Mouse (Mus musculus) layer of hippocampus, postnatal 10 days (tissue): Measurements from ENCODE around the gene Trim32. TPM values are rescaled to one million over a fixed set of nuclear protein-coding genes. Genes with fewer than 3 reads are reported as not detected.

Experiments
- DNase-seq, 2 experiments: peaks; one replicate each; pipeline ENCODE4 v3.0.0; 2021; ENCODE audit warnings: low spot score in 2 of 2
- long read RNA-seq: library from polyadenylated mRNA; stranded (forward); transcript quantifications from one replicate; pipeline ENCODE4 v2.0.0, GENCODE M21; 2023
- total RNA-seq, 2 experiments: library from RNA; stranded (reverse); gene quantifications; 2 replicates each; pipeline ENCODE4 v1.2.3; 2021

The Trim32 gene
- 100 to 1,000 TPM; 172 to 183 TPM for total RNA-seq
- long read RNA-seq, transcript Trim32-201 (2 exons, 3,194 nt), result major isoform, 91 of 201 reads
- long read RNA-seq, transcript Trim32-202 (2 exons, 3,191 nt), result minor isoform, 58 of 201 reads
- long read RNA-seq, partial matches to known transcripts, result 42 of 201 reads
- long read RNA-seq, other reads (novel, unspliced or antisense), result 7 of 201 reads

DNA sequence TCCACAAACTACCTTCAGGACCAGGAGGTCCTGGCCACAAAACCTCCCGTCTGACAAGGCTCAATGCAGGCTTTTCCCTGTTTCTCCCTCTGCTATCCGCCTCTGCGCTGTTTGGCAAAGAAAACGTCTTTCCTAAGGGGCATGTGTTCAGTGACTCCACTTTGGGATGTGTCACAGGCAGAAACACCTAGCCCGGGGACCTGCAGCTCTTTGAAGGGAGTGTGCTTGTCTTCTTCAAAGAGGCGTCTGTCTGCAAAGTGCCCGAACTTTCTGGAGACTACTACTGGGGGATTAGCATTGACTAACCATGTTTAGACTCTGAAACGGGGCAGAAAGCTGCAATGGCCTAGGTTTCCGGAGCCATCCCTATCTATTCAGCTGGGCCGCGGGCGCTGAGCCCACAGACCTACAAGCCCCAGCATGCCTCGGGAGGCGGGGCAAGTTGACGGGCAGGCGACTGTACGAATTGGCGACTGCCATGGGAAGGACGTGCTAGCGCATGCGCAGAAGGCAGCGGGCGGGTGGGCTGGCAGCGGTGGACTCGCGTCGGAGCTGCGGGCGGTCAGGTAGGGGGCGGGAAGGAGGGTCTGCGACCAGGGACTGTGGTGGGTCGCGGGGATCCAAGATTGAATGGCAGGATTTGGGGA is at the start of gene Trim32:
Gene Trim32, plus strand, starts transcription at position 483 of the 647 bp plus-strand sequence.
- DNase-seq, result peak; percentile 100

DNA sequence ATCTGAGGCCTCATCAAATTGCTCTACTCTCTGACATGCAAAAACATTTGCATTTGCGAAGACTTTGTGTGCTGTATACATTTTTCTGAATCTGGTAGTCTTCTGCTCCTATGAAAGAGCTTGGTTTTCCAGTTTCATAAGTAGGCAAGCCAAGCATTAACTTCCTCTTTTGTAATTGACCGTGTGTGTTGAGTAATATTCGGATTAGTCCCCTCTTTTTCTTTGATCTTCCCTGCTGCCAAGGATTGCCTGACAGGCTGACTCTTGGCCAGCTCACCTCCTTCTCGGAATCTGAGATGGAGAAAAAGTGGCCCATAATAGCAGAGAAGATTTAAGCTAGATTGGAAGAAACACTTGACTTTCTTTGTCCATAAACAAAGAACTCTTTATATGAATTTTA is 39.3 kb upstream of the Trim32 start:
- no peak for DNase-seq

DNA sequence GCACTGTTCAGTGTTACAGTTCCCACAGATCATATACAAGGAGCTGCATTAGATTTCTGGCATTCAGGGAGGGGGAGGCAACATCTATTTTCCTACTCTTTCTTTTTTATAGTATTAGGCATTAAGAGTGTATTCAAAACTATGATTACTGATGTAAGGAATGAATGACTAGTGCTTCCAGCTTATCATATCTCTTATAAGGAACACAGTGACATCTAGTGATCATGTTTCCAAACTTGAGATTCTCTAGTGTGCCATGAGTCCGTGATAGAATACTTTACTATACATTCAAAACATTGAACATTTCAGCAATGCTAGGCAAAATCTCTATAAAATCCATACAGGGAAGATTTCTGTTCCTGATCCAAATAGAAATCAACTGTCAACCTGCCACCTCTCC is 24.5 kb upstream of the Trim32 start:
- no peak for DNase-seq

DNA sequence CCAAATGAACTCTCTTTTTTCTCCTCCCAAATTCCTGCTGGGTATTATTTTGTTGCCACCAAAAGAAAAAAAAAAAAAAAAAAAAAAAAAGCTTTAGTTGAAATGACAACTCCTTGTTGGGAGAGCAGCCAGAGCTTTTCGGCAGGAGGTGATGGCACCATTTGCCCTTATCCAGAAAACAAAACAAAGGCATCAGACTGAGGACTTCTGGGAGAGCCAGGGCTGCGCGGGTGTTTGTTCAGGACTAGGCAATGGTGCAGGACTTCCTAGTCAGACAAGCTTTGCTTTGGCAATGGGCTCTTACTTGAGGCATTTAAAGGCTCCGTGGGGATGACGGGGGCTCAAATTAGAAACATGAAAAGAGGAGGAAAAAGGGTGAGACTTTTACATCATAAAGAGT is 17.8 kb upstream of the Trim32 start:
- DNase-seq, result no peak

DNA sequence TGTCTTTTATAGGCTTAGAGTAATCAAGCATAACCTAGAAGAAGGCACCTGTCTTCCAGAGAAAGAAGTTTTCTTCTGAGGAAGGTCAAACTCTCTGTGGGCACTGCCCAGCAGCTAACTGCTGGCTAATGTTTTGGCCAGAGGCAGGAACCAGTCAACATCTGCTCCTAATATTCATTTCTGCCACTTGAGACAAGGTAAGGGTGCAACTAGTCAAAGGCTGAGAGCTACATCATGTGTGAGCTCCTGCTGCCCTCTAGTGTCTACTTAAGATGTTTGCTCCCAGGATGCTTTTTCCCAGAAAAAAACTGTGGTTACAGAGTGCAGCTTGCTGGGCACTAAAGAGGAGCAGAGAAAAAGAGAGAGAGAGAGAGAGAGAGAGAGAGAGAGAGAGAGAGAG is 15.0 kb upstream of the Trim32 start:
- DNase-seq, result peak; percentile 45 to 56

DNA sequence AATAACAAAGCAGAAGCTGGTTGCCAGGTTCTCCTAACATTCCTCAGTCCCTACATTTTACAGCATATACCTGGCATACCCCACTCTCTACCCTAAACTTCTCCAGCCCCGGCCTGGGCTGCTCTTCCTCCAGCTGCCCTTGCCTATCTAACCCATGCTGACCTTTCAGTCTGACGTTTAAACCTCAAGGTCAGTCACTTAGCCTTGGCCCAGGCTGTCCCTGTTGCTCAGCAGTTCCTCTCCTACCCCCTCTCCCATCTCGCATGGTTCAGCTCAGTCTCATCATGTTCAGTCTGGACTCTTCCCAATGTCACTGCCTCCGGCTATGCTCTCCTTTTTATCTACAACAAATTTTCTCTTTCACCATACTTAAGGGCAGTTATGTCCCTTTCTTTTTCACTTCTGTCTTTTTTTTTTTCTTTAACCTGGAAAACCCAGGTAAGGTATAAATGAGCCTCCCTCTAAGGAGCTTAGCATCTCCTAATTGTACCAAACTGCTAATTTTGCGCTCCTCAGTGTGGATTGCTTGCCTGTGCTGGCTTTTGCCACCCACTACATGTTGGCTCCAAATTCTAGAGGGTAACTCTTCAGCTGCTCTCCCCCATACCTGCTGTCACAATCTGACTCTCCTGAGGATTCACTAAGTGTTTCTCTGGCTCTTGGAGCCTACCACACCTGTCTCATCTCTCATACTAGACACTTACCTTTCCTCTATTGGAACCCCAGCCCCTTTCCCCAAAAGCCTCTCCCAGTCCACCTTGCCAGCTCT is 10.0 kb upstream of the Trim32 start:
- DNase-seq, result no peak

DNA sequence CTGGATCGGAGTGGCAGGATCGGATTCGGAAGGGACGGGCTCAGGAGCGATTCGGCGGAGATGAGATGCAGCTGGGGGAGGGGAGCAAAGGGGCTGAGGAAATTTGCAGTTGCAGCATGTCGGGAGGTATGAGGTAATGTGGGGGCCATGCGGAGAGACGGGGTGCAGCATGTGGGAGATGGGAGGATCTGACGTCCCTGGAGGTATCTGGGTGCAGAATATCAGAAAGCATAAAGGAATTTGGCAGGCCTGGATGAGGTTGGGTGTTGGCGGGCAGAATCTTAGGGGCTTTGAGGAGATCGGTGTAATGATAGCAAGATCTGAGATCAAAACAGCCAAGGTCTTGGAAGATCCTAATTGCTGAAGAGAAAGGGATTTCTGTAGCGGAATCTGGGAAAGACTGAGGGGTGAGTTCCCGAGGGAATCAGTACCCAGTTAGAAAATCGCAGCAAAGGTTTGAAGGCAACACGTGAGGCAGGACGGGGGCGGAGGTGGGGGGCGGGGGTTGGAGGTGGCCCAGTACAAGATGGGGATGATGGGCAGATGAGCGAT is 441 bp downstream of the Trim32 start:
- DNase-seq, result no peak

DNA sequence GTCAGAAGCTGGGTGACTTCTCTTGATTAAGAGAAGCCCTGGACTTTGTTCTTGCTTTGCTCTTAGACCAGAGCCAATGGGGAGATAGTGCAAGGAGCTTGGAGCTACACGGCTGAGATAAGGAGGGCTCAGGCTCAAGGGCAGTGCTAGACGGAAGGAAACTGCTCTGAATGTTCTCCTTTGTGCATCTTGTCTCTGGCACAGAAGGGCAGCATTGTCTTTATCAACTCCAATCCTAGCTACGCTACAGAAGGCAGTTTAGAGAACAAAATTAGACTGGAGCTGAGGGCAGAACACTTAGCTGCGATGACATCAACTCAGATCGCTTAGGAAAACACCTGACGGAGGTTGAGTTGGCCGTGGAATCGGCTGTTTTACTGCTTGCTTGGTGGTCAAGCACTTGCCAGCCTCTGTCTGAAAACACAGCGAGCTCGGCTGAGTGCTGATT is 2.4 kb downstream of the Trim32 start:
- no peak for DNase-seq

DNA sequence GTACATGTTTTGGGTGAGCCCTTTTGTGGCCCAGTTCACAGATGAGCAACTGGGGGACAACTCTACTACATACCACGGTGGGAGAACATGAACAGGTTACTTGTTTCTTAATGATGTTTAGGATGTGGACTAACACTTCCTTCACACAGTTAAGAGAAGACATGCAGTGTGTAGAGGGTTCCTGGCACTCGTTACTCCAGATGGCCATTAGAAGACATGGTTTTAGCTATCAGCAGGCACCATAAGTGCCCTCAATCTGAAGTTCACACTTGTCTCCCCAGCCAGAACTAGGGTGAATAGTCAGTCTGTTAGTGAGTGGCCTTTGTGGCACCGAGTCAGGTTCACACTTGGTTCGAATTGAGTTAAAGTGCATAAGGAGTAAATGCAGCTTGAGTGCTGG is 3.3 kb downstream of the Trim32 start:
- no peak for DNase-seq

DNA sequence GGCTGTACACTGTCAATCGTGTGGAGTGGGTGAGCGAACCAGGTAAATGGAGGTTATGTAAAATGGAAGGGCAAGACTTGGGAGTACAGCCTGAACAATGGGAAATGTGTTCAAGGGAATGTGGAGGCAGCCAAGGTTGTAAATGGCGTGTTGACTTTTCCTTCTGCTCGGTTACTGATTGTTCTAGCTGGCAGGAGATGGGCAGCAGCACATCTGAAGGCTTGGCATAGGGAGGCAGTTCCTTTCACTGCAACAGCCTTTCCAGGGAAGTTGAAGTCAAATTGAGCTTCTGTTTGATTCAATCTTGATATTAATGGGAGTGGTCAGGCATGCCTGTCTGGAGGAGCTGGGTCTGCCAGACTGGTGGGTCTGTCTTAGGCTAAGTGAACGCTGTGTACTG is 5.5 kb downstream of the Trim32 start:
- no peak for DNase-seq

DNA sequence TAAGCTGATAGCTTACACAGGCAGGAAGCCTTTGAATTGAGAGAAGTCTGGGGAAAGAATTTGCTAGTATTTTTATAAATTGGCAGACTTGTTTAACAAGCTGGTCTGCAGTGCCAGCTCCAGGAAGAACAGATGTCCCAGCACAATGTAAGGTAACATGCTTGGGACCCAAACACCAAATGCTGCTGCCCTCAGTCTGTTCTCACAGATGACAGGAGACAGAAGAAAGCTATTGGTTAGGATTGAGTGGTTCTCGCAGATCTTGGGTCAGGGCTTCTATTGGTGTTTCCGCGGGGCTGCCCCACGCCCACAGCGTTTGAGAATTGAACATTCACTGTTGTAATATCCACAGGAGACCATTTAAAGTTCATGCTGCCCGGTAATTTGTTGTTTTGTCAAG is 6.1 kb downstream of the Trim32 start:
- DNase-seq, result peak in 1 of 2 experiments; percentile 28

DNA sequence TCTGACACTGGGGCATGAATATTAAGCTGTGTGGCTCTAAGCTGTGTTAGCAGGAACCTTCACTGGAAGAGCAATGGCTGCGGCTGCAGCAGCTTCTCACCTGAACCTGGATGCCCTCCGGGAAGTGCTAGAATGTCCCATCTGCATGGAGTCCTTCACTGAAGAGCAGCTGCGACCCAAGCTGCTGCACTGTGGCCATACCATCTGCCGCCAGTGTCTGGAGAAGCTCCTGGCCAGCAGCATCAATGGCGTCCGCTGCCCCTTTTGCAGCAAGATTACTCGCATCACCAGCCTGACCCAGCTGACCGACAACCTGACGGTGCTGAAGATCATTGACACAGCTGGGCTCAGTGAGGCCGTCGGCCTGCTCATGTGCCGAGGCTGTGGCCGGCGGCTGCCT is 8.3 kb downstream of the Trim32 start:
- DNase-seq, result no peak

DNA sequence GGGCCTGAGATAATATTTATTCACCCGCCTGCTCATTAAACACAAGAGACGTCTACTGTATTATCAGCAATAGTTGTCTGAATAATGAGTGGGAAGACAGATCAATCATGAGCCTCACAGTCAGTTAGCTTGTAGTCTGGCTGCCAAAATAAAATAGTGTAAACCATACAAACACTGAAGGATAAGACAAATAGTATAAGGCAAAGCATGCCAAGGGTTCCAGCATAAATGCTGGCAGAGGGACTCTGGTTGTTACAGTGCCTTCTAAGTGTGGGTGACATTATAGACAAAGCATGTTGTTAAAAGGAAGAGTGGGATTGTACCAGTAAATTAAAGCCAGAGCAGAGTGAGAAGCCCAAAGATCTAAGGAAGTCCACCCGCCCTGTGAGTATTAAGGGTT is 15.3 kb downstream of the Trim32 start:
- DNase-seq, result no peak

DNA sequence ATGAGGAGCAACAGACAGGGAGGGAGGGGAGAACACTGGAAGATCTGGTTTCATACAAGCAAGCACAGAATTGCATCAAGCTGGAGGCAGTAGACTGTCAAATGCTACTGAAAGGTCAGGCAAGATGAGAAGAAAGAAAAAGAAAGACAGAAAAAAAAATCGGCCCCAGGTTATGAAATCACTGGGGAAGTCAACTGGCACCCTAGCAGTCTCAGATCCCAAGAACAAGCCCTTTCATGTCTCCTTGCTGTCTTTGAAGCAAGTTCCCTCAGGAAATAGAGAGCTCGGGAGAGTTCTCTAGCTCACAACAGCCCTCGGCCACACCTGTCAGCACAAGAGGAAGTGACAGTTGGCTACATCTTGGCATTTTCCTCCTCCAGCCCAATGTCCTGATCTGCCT is 33.4 kb downstream of the Trim32 start:
- DNase-seq, result no peak

DNA sequence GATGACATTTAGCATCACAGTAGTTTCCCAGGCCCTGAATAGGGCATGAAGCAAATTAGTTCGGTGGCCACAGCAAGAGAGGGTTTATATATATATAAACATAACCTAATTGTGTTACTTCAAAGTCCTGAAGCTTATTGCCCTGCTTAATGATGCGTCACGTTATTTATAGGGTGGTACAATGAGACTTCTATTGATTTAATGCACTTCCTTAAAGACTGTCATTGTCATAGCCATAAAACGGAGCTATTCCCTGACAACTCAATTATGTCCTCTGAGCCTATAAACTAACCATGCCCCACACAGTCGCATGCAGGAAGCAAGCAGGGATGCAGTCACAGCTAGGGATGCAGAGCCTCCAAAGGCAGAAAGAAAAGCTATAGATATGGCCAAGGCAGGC is 37.8 kb downstream of the Trim32 start:
- DNase-seq, result no peak

DNA sequence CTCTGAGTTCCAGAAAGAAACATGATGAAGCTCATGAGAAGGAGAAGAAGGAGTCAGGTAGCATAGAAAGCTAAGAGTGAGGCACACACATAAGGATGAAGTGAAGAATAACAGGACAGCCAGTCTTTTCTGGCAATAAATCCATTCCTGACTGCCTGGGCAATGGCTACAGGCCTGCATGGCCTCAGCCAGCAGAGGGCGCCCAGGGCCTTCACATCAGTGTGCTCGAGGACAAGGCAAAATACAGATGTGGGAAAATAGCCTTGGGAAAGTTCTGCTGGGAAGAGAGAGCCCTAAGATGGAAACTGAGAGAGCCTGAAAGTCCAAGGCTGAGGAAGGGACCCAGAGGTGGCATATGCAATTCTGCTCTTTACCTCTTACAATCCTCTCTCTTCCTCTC is 49.9 kb downstream of the Trim32 start:
- peak; percentile 83 to 87 for DNase-seq

DNA sequence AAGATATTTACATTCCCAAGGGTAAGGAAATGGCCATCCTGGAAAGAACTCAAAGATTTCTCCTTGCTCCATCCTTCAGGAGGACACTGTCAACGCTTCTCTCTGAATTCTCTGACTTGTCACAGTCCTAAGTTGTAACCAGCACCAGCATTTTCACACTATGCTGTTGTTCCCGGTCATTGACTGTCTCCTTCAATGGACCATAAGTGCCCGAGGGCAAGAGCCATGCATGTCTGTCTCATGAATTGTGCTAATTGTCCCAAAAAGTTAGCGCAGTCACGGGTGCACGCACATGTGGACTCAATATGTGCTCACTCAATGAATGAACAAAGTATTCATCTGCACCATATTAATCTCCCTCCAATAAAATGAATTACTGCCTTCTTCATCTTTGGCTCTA is 58.4 kb downstream of the Trim32 start:
- DNase-seq, result no peak
